Mouse (Mus musculus) kidney, embryonic 15.5 days (tissue): ENCODE data around the gene Aven. TPM values are rescaled to one million over a fixed set of nuclear protein-coding genes. Genes with fewer than 3 reads are reported as not detected.

Experiments used
- ATAC-seq: fragments of 200-750 bp; cut with Nextera tagmentation; replicated peaks from 2 replicates; pipeline ENCODE4 v1.8.0; 2017; ENCODE audit warnings: moderate TSS enrichment; ENCODE audit not compliant: low FRiP score
- H3K27ac ChIP-seq: fragments of 300-500 bp; sonication (generic); 2 replicates; pipeline ENCODE4 v1.5.1; 2015; ENCODE audit warnings: mild to moderate bottlenecking, inconsistent platforms
- H3K27me3 ChIP-seq: fragments of 300-500 bp; sonication (generic); 2 replicates; pipeline ENCODE4 v1.6.1; 2015; ENCODE audit warnings: inconsistent platforms
- H3K36me3 ChIP-seq: fragments of 300-500 bp; sonication (generic); 2 replicates; pipeline ENCODE4 v1.6.1; 2015; ENCODE audit warnings: inconsistent platforms
- H3K4me1 ChIP-seq: fragments of 300-500 bp; sonication (generic); 2 replicates; pipeline ENCODE4 v1.6.1; 2015; ENCODE audit warnings: inconsistent platforms
- H3K4me2 ChIP-seq: fragments of 300-500 bp; sonication (generic); 2 replicates; pipeline ENCODE4 v1.6.1; 2015; ENCODE audit warnings: moderate library complexity, mild to moderate bottlenecking, inconsistent platforms
- H3K4me3 ChIP-seq: fragments of 300-500 bp; sonication (generic); replicated peaks from 2 replicates; pipeline ENCODE4 v1.5.1; 2015; ENCODE audit warnings: mild to moderate bottlenecking, inconsistent platforms
- H3K9ac ChIP-seq: fragments of 300-500 bp; sonication (generic); 2 replicates; pipeline ENCODE4 v1.6.1; 2015; ENCODE audit warnings: mild to moderate bottlenecking, inconsistent platforms
- H3K9me3 ChIP-seq: fragments of 300-500 bp; sonication (generic); replicated peaks from 2 replicates; pipeline ENCODE4 v1.6.1; 2016; ENCODE audit warnings: inconsistent platforms
- WGBS: fragments of 180-500 bp; shearing (Covaris S2); methylation state at CpG from one replicate; pipeline ENCODE4 v1.1.7; 2015; ENCODE audit warnings: mixed read lengths; 5-methylcytosine and 5-hydroxymethylcytosine counted together
- polyA plus RNA-seq: library from polyadenylated mRNA; unstranded; fragments of >200 nt; fragmentation: Nextera tagmentation; extraction: Ambion mirVana; gene quantifications from 2 replicates; pipeline ENCODE4 v1.2.1, GENCODE M21; 2015

Gene Aven
- polyA plus RNA-seq, 1 experiment from 2014 or later, result 9.3 TPM

DNA sequence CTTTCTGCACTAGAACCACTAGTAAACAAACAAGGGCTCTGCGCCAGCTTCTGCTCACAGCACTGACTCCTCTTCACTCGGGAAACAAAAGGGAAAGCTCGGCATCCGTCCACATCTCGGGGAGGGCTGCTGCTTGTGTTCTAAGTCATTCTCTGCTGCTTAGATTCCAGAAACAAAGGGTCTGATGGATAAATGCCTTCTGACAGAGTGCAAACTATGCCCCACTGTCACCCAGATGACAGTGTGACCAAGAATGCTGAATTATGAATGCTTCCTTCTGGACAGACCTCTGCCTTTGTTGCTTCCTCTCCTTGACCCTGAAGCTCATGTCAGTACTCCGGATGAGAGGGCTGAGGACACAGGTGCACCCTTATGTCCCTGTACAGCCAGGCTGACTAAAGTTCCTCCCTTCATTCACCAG is 98.7 kb downstream of the Aven start:
- H3K9ac ChIP-seq, result no peak overlapping the region
- no peak for ATAC-seq
- H3K27me3 ChIP-seq, result no peaks in the 10 kb centered on the region
- H3K4me1 ChIP-seq, result no peaks in the 10 kb centered on the region
- H3K9me3 ChIP-seq, result no peaks in the 10 kb centered on the region
- H3K27ac ChIP-seq, result no peak overlapping the region
- H3K4me2 ChIP-seq, result no peak overlapping the region
- no peaks in the 10 kb centered on the region for H3K36me3 ChIP-seq
- WGBS, result 65% methylated on average over 6 of the region's 6 CpGs
- no peak overlapping the region for H3K4me3 ChIP-seq

DNA sequence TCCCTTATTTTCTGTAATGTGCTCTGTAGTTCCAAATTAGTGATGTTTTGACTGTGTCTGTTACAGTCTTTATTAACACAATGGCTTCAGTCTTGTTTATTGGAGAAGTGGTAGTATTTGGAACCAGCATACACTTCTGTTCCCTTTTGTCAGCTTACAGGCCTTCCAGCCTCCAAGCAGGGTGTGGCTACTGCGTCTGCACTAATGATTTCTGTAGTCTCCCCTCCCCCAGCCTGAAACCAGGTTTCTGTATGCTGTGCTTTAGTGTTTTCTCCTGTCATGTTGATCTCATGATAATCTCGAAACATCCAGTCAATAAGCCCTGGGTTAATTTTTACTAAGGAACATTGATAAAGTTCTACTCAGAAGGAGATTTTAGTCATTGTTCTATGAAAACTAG is 100.6 kb downstream of the Aven start:
- Histone ChIP-seq H3K4me2 (no peak overlapping the region), H3K4me1 (no peaks in the 10 kb centered on the region), H3K4me3 (no peak overlapping the region), H3K36me3 (no peaks in the 10 kb centered on the region), H3K27me3 (no peaks in the 10 kb centered on the region), H3K27ac (no peak overlapping the region), H3K9me3 (no peaks in the 10 kb centered on the region), H3K9ac (no peak overlapping the region)
- ATAC-seq, result no peak
- 55% methylated on average over 2 of the region's 2 CpGs for WGBS

DNA sequence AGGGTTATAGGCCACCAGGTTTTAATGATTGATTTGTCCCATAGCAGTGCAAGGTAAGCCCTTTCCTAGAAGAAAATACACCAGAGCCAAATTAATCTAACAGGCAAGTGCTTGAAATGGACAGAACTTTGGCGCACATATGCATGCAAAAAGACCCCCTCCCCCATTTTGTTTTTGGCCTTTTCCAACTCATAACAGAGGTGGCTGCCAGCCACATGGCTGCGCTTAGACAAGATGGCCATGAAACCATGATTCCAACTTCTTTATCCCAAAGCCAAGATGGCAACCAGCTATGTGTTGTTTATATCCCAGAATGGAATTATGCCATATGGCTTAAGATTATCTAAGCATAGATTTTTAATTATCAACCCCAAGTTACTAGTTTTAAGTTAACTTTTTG is 101.0 kb downstream of the Aven start:
- H3K9me3 ChIP-seq, result no peaks in the 10 kb centered on the region
- ATAC-seq, result no peak
- H3K4me3 ChIP-seq, result no peak overlapping the region
- H3K27me3 ChIP-seq, result no peaks in the 10 kb centered on the region
- H3K4me2 ChIP-seq, result no peak overlapping the region
- WGBS, result 71% methylated on average over 2 of the region's 2 CpGs
- no peaks in the 10 kb centered on the region for H3K36me3 ChIP-seq
- no peaks in the 10 kb centered on the region for H3K4me1 ChIP-seq
- H3K27ac ChIP-seq, result no peak overlapping the region
- no peak overlapping the region for H3K9ac ChIP-seq

DNA sequence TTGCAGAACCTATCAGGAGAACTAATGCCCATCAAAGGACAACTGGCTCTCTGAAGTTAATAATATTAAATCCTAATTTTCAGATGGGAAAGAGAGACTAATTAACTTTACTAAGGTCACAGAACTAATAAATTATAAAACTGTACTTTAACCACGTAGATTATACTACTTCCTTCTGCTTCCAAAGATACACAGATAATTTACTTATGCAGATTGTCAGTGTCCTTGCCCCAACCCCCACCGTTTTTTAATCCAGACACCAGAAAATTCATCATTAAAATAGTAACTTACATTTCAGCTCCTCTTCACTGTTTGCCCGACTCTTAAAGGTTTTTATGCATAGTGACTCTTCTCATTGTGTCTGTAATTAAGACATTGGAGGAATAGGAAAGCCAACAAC is 103.0 kb downstream of the Aven start:
- Histone ChIP-seq H3K9me3 (no peaks in the 10 kb centered on the region), H3K27ac (no peak overlapping the region), H3K4me3 (no peak overlapping the region), H3K4me1 (no peaks in the 10 kb centered on the region), H3K9ac (no peak overlapping the region), H3K36me3 (no peaks in the 10 kb centered on the region), H3K4me2 (no peak overlapping the region), H3K27me3 (no peaks in the 10 kb centered on the region)
- 74% methylated on average over 3 of the region's 3 CpGs for WGBS
- no peak for ATAC-seq

DNA sequence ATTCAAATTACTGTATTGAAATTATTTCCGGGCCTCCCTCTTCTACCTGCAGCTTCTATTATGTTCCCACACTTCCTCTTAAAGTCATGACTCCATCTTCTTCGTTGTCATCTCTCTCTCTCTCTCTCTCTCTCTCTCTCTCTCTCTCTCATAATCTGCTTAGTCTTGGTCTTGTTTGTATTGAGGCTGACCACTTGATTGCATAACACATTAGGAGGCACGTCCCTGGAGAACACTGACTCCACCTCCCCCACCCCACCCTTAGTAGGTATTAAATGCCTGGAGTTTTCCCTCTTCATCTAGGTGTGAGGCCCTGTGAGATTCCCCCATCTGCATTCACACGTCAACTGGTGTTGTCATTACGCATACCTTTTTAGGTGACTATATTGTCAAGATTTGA is 103.7 kb downstream of the Aven start:
- no peak overlapping the region for H3K4me2 ChIP-seq
- WGBS, result 74% methylated on average over 5 of the region's 5 CpGs
- H3K27me3 ChIP-seq, result no peaks in the 10 kb centered on the region
- H3K4me3 ChIP-seq, result no peak overlapping the region
- no peak overlapping the region for H3K27ac ChIP-seq
- H3K4me1 ChIP-seq, result no peaks in the 10 kb centered on the region
- no peaks in the 10 kb centered on the region for H3K9me3 ChIP-seq
- H3K36me3 ChIP-seq, result no peaks in the 10 kb centered on the region
- H3K9ac ChIP-seq, result no peak overlapping the region
- ATAC-seq, result no peak

DNA sequence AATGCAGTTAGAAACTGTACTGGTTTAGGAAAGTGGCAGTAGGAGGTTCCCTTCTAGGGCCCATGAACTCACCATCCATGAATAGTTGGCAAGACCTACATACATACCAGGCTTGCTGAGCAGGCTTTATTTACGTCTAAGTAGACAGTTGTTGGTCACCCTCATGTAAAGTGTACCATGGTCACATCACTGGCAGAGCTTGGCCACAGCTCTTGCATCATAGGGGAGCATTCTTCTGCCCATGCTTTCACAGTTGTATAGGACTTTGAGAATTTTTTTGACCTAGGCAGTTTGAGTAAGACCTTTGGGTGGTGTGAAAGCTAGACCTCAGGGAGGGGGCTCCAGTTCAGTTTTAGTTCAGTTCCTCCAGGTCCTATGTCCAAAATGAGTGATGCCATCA is 104.3 kb downstream of the Aven start:
- WGBS, result 86% methylated on average over 1 of the region's 1 CpGs
- ATAC-seq, result no peak

DNA sequence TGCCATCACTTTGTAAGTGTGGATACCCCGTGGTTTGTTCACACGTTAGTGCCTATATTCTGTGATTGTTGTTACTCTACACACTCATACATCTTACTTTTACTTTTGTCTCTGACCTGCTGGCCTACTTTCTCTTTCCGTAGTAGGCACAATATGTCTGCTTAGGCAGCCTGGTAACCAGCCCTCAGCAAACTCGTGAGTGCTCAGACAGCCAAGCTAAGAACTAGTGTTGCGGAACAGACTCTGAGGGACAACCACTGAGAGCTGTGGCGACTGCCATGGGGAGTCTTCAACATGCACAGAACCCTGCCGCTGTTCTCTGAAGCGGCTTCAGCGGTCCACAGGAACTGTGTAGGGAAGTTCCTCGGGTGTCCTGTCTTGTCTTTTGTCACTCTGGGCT is 107.5 kb downstream of the Aven start:
- 0 out of 2 replicates have a peak, but pooled peaks have one; percentile 67 for ATAC-seq
- H3K9ac ChIP-seq, result no peak overlapping the region
- H3K27ac ChIP-seq, result no peak overlapping the region
- H3K9me3 ChIP-seq, result no peaks in the 10 kb centered on the region
- H3K4me1 ChIP-seq, result no peaks in the 10 kb centered on the region
- no peaks in the 10 kb centered on the region for H3K36me3 ChIP-seq
- H3K27me3 ChIP-seq, result no peaks in the 10 kb centered on the region
- no peak overlapping the region for H3K4me2 ChIP-seq
- 74% methylated on average over 10 of the region's 10 CpGs for WGBS
- no peak overlapping the region for H3K4me3 ChIP-seq

More for the DNA sequence above, 104.3 kb downstream of the Aven start:
- Histone ChIP-seq H3K27ac (no peak overlapping the region), H3K4me3 (no peak overlapping the region), H3K36me3 (no peaks in the 10 kb centered on the region), H3K4me1 (no peaks in the 10 kb centered on the region), H3K9ac (no peak overlapping the region), H3K9me3 (no peaks in the 10 kb centered on the region), H3K4me2 (no peak overlapping the region), H3K27me3 (no peaks in the 10 kb centered on the region)

DNA sequence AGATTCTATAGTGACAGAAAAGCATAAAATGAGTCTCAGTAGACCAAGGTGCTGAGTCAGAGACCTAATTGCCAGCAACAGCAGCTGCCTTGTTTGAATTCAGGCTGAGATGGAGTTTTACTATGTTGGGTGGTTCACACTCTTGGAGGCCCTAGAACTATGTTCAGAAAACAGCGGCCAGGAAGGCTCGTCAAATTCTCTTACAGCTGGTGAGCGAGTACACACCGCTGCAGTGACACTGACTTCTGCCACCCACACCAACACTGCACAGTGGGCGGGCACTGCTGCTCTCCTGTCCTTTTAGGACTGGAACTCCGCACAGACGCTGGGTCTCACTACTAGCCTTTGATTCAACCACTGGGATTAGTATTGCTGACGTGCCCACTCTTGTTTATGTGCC is 109.7 kb downstream of the Aven start:
- 56% methylated on average over 8 of the region's 8 CpGs for WGBS
- ATAC-seq, result no peak

DNA sequence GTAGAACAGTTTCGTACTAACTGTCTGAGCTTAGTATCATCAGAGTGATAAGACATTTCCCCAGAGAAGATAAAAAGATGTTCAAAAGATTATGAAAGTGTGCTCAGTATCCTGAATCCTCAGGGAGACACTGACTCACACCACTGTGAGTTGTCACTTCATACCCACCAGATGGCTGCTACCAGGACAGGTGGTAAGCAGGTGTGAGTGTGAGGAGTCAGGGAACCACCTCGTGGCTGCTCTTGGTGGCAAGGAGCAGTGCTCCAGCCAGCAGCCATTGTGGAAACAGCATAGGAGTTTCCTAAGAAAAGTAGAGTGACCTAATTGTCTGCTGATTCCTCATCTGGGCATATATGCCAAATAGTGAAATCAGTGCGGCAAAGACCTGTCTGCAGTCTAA is 113.8 kb downstream of the Aven start:
- Histone ChIP-seq H3K4me3 (no peak overlapping the region), H3K36me3 (no peaks in the 10 kb centered on the region), H3K9me3 (no peaks in the 10 kb centered on the region), H3K27me3 (no peaks in the 10 kb centered on the region), H3K4me2 (no peak overlapping the region), H3K4me1 (no peaks in the 10 kb centered on the region), H3K27ac (no peak overlapping the region), H3K9ac (no peak overlapping the region)
- WGBS, result 80% methylated on average over 3 of the region's 3 CpGs
- ATAC-seq, result no peak

More for the DNA sequence above, 109.7 kb downstream of the Aven start:
- Histone ChIP-seq H3K27ac (no peak overlapping the region), H3K4me1 (no peaks in the 10 kb centered on the region), H3K27me3 (no peaks in the 10 kb centered on the region), H3K9ac (no peak overlapping the region), H3K4me3 (no peak overlapping the region), H3K36me3 (no peaks in the 10 kb centered on the region), H3K9me3 (no peaks in the 10 kb centered on the region), H3K4me2 (no peak overlapping the region)

DNA sequence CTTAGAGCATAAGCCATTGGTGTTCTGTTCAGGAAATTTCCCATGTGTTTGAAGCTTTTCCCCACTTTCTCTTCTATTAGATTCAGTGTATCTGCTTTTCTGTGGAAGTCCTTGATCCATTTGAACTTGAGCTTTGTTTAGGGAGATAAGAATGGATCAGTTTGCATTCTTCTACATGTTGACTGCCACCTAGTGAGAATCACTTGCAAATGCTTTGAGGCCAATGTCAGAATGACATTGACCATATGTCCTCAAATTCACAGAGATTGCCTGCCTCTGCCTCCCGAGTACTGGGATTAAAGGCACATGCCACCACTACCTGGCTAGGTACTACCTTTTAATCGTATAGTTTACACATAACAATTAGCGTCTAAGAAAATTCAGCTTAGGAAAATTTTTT is 119.9 kb downstream of the Aven start:
- ATAC-seq, result no peak
- 84% methylated on average over 3 of the region's 3 CpGs for WGBS
- H3K4me1 ChIP-seq, result peaks cover 6% of the 10 kb centered on the region

DNA sequence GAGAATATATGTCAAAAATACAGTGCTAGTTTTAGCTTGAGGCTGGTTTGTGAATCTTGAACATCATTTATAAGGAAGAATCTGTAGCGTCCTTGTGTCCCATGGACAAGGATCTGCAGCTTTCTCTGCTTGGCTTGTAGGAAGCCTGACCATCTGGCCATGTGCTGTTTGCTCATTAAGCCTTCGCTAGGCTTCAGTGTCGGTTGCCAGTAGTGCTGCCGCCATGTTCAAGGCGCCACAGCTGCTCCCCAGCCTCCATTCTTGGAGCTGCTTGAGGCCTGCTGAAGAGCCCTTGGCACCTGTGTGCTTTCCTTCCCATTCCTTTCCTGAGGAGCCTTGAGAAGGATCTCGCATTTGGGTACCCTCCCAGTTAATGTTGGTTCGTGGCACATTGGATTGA is 121.6 kb downstream of the Aven start:
- no peak for ATAC-seq
- Histone ChIP-seq H3K4me3 (no peak overlapping the region), H3K27me3 (no peaks in the 10 kb centered on the region), H3K4me2 (no peak overlapping the region), H3K9ac (no peak overlapping the region), H3K9me3 (no peaks in the 10 kb centered on the region), H3K36me3 (no peaks in the 10 kb centered on the region), H3K4me1 (peaks cover 6% of the 10 kb centered on the region), H3K27ac (no peak overlapping the region)
- WGBS, result 88% methylated on average over 7 of the region's 7 CpGs

More for the DNA sequence above, 119.9 kb downstream of the Aven start:
- Histone ChIP-seq H3K36me3 (no peaks in the 10 kb centered on the region), H3K9me3 (no peaks in the 10 kb centered on the region), H3K27ac (no peak overlapping the region), H3K4me2 (no peak overlapping the region), H3K27me3 (no peaks in the 10 kb centered on the region), H3K4me3 (no peak overlapping the region), H3K9ac (no peak overlapping the region)

DNA sequence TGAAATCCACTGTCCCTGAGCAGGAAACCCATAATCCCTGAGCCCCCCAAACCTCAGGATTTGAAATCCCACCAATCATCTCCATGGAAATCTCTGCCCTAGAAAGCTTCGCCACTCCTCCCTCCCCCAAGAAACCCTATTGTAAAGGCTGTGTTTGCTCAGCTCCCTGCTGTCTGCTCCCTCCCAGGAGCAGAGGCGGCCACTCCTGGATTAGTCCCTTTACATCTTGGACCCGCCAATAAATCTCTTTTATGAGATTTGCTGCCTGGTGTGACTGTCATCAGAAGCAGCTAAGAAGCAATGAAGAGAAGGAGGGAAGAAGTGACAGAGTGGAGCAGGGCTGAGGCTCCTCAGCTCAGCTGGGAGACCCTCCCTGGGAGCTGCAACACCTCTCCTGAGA is 124.4 kb downstream of the Aven start:
- Histone ChIP-seq H3K27ac (no peak overlapping the region), H3K4me1 (peaks cover 6% of the 10 kb centered on the region), H3K4me2 (no peak overlapping the region), H3K36me3 (no peaks in the 10 kb centered on the region), H3K9ac (no peak overlapping the region), H3K9me3 (no peaks in the 10 kb centered on the region), H3K4me3 (no peak overlapping the region), H3K27me3 (no peaks in the 10 kb centered on the region)
- 22% methylated on average over 3 of the region's 3 CpGs for WGBS
- peak; percentile 82 for ATAC-seq

DNA sequence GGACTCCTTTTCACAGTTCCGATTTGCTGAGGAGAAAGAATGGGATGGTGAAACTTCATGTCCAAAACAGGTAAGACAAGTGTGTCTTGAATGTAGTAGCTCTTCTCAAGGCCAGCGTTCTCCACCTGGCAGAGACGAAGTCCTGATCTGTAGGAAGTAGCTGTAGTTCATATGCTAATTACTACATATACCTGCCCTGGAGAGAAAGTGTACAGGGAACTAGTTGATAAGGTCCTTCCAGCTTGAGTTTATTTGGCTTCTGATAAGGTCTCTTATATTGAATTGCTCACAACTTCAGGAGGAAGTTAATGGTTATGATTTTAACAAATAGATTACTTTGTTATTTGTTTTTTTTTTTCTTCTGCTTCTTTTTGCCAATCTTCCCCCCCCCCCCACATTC is 132.4 kb downstream of the Aven start:
- ATAC-seq, result no peak
- H3K4me1 ChIP-seq, result no peaks in the 10 kb centered on the region
- 85% methylated on average over 3 of the region's 3 CpGs for WGBS

More for the DNA sequence above, 132.4 kb downstream of the Aven start:
- H3K9ac ChIP-seq, result no peak overlapping the region
- no peak overlapping the region for H3K4me2 ChIP-seq
- no peaks in the 10 kb centered on the region for H3K36me3 ChIP-seq
- no peak overlapping the region for H3K4me3 ChIP-seq
- no peaks in the 10 kb centered on the region for H3K27me3 ChIP-seq
- H3K27ac ChIP-seq, result no peak overlapping the region
- H3K9me3 ChIP-seq, result no peaks in the 10 kb centered on the region
